Mouse (Mus musculus): Measurements from ENCODE around the gene Aox4. TPM values are rescaled to one million over a fixed set of nuclear protein-coding genes. Genes with fewer than 3 reads are reported as not detected.

The Aox4 gene
- total and polyA plus RNA-seq, 2 experiments, result not detected

GRCm38 (mm10) chr1:58221070-58221469 is 10.9 kb downstream of the Aox4 start:
- no peak overlapping the region for H3K9ac ChIP-seq (ENCODE audit: low read depth, low read length)
- TF ChIP-seq POLR2A (IDR thresholded peaks at IDR 0.05; ENCODE audit: extremely low read depth, insufficient read depth, low read length) (no peak), CTCF (IDR thresholded peaks at IDR 0.05; ENCODE audit: low read depth, low read length) (no peak)
- H3K4me1 ChIP-seq (ENCODE audit: control insufficient read depth, insufficient read depth, low read length), result no peaks in the 10 kb centered on the region
- no peak overlapping the region for H3K4me3 ChIP-seq (ENCODE audit: insufficient read depth, low read depth, low read length)
- no peaks in the 10 kb centered on the region for H3K79me2 ChIP-seq (ENCODE audit: control insufficient read depth, insufficient read depth, low read length)
- no peaks in the 10 kb centered on the region for H3K27me3 ChIP-seq (ENCODE audit: control insufficient read depth, insufficient read depth, low read length)
- WGBS, result 82% methylated on average over 6 of the region's 6 CpGs
- DNase-seq (ENCODE audit: extremely low read depth, low read depth, low spot score), result no peak
- no peak overlapping the region for H3K27ac ChIP-seq (replicated peaks; ENCODE audit: insufficient read depth, low read depth, low read length)
- no peaks in the 10 kb centered on the region for H3K36me3 ChIP-seq (ENCODE audit: control insufficient read depth, insufficient read depth, low read length)

GRCm38 (mm10) chr1:58221879-58222278 is 11.7 kb downstream of the Aox4 start:
- TF ChIP-seq POLR2A (IDR thresholded peaks at IDR 0.05; ENCODE audit: extremely low read depth, insufficient read depth, low read length), result no peak
- TF ChIP-seq CTCF (IDR thresholded peaks at IDR 0.05; ENCODE audit: low read depth, low read length), result no peak
- Histone ChIP-seq H3K36me3 (ENCODE audit: control insufficient read depth, insufficient read depth, low read length) (no peaks in the 10 kb centered on the region), H3K79me2 (ENCODE audit: control insufficient read depth, insufficient read depth, low read length) (no peaks in the 10 kb centered on the region), H3K27ac (replicated peaks; ENCODE audit: insufficient read depth, low read depth, low read length) (no peak overlapping the region), H3K4me1 (ENCODE audit: control insufficient read depth, insufficient read depth, low read length) (no peaks in the 10 kb centered on the region), H3K9ac (ENCODE audit: low read depth, low read length) (no peak overlapping the region), H3K27me3 (ENCODE audit: control insufficient read depth, insufficient read depth, low read length) (no peaks in the 10 kb centered on the region), H3K4me3 (ENCODE audit: insufficient read depth, low read depth, low read length) (no peak overlapping the region)
- 86% methylated on average over 5 of the region's 5 CpGs for WGBS
- DNase-seq (ENCODE audit: extremely low read depth, low read depth, low spot score), result no peak

GRCm38 (mm10) chr1:58228086-58228485 is 17.9 kb downstream of the Aox4 start:
- no peaks in the 10 kb centered on the region for H3K36me3 ChIP-seq (ENCODE audit: control insufficient read depth, insufficient read depth, low read length)
- H3K79me2 ChIP-seq (ENCODE audit: control insufficient read depth, insufficient read depth, low read length), result no peaks in the 10 kb centered on the region
- H3K4me3 ChIP-seq (ENCODE audit: insufficient read depth, low read depth, low read length), result no peak overlapping the region
- no peaks in the 10 kb centered on the region for H3K27me3 ChIP-seq (ENCODE audit: control insufficient read depth, insufficient read depth, low read length)
- WGBS, result 77% methylated on average over 6 of the region's 6 CpGs
- DNase-seq (ENCODE audit: extremely low read depth, low read depth, low spot score), result no peak
- H3K4me1 ChIP-seq (ENCODE audit: control insufficient read depth, insufficient read depth, low read length), result no peaks in the 10 kb centered on the region
- TF ChIP-seq CTCF (IDR thresholded peaks at IDR 0.05; ENCODE audit: low read depth, low read length) (no peak), POLR2A (IDR thresholded peaks at IDR 0.05; ENCODE audit: extremely low read depth, insufficient read depth, low read length) (no peak)
- no peak overlapping the region for H3K27ac ChIP-seq (replicated peaks; ENCODE audit: insufficient read depth, low read depth, low read length)
- no peak overlapping the region for H3K9ac ChIP-seq (ENCODE audit: low read depth, low read length)

- H3K79me2 ChIP-seq (ENCODE audit: control insufficient read depth, insufficient read depth, low read length), result no peaks in the 10 kb centered on the region
- no peak overlapping the region for H3K9ac ChIP-seq (ENCODE audit: low read depth, low read length)
- no peak overlapping the region for H3K4me3 ChIP-seq (ENCODE audit: insufficient read depth, low read depth, low read length)
- no peaks in the 10 kb centered on the region for H3K4me1 ChIP-seq (ENCODE audit: control insufficient read depth, insufficient read depth, low read length)
- no peaks in the 10 kb centered on the region for H3K36me3 ChIP-seq (ENCODE audit: control insufficient read depth, insufficient read depth, low read length)
- DNase-seq (ENCODE audit: extremely low read depth, low read depth, low spot score), result no peak
- no peak for TF ChIP-seq POLR2A (IDR thresholded peaks at IDR 0.05; ENCODE audit: extremely low read depth, insufficient read depth, low read length)
- TF ChIP-seq CTCF (IDR thresholded peaks at IDR 0.05; ENCODE audit: low read depth, low read length), result no peak
- no peaks in the 10 kb centered on the region for H3K27me3 ChIP-seq (ENCODE audit: control insufficient read depth, insufficient read depth, low read length)
- no peak overlapping the region for H3K27ac ChIP-seq (replicated peaks; ENCODE audit: insufficient read depth, low read depth, low read length)
Observed at GRCm38 (mm10) chr1:58228916-58229315, 18.7 kb downstream of the Aox4 start.

GRCm38 (mm10) chr1:58229774-58230173 is 19.6 kb downstream of the Aox4 start:
- TF ChIP-seq CTCF (IDR thresholded peaks at IDR 0.05; ENCODE audit: low read depth, low read length) (no peak), POLR2A (IDR thresholded peaks at IDR 0.05; ENCODE audit: extremely low read depth, insufficient read depth, low read length) (no peak)
- 83% methylated on average over 4 of the region's 4 CpGs for WGBS
- Histone ChIP-seq H3K27me3 (ENCODE audit: control insufficient read depth, insufficient read depth, low read length) (no peaks in the 10 kb centered on the region), H3K27ac (replicated peaks; ENCODE audit: insufficient read depth, low read depth, low read length) (no peak overlapping the region), H3K4me3 (ENCODE audit: insufficient read depth, low read depth, low read length) (no peak overlapping the region), H3K9ac (ENCODE audit: low read depth, low read length) (no peak overlapping the region), H3K79me2 (ENCODE audit: control insufficient read depth, insufficient read depth, low read length) (no peaks in the 10 kb centered on the region), H3K4me1 (ENCODE audit: control insufficient read depth, insufficient read depth, low read length) (no peaks in the 10 kb centered on the region), H3K36me3 (ENCODE audit: control insufficient read depth, insufficient read depth, low read length) (no peaks in the 10 kb centered on the region)
- DNase-seq (ENCODE audit: extremely low read depth, low read depth, low spot score), result no peak

GRCm38 (mm10) chr1:58230542-58230941 is 20.3 kb downstream of the Aox4 start:
- 53% methylated on average over 5 of the region's 5 CpGs for WGBS
- Histone ChIP-seq H3K4me3 (ENCODE audit: insufficient read depth, low read depth, low read length) (no peak overlapping the region), H3K79me2 (ENCODE audit: control insufficient read depth, insufficient read depth, low read length) (no peaks in the 10 kb centered on the region), H3K9ac (ENCODE audit: low read depth, low read length) (no peak overlapping the region), H3K27ac (replicated peaks; ENCODE audit: insufficient read depth, low read depth, low read length) (no peak overlapping the region), H3K27me3 (ENCODE audit: control insufficient read depth, insufficient read depth, low read length) (no peaks in the 10 kb centered on the region), H3K4me1 (ENCODE audit: control insufficient read depth, insufficient read depth, low read length) (no peaks in the 10 kb centered on the region), H3K36me3 (ENCODE audit: control insufficient read depth, insufficient read depth, low read length) (no peaks in the 10 kb centered on the region)
- no peak for TF ChIP-seq POLR2A (IDR thresholded peaks at IDR 0.05; ENCODE audit: extremely low read depth, insufficient read depth, low read length)
- no peak for TF ChIP-seq CTCF (IDR thresholded peaks at IDR 0.05; ENCODE audit: low read depth, low read length)
- DNase-seq (ENCODE audit: extremely low read depth, low read depth, low spot score), result no peak

All from liver, adult 2 months (tissue).